Mouse (Mus musculus): Measurements from ENCODE around the gene Cfap54.

The Cfap54 gene

GRCm38 (mm10) chr10:93081133-93081779, at the start of gene Cfap54:
Cfap54 (minus strand) TSS chr10:93081618.
- DNase-seq = peak; percentile 72

GRCm38 (mm10) chr10:93130456-93130940, 49.1 kb upstream of the Cfap54 start:
- DNase-seq = no peak

- DNase-seq = no peak
Measured at GRCm38 (mm10) chr10:93129904-93130455, 48.6 kb upstream of the Cfap54 start.

GRCm38 (mm10) chr10:93129345-93129744, 47.9 kb upstream of the Cfap54 start:
- no peak for DNase-seq

GRCm38 (mm10) chr10:93128566-93128965, 47.1 kb upstream of the Cfap54 start:
- no peak for DNase-seq

GRCm38 (mm10) chr10:93126025-93126424, 44.6 kb upstream of the Cfap54 start:
- DNase-seq = no peak

- no peak for DNase-seq
Measured at GRCm38 (mm10) chr10:93123957-93124613, 42.7 kb upstream of the Cfap54 start.

GRCm38 (mm10) chr10:93123310-93123709, 41.9 kb upstream of the Cfap54 start:
- DNase-seq = no peak

GRCm38 (mm10) chr10:93122399-93123184, 41.2 kb upstream of the Cfap54 start:
- no peak for DNase-seq

- no peak for DNase-seq
Measured at GRCm38 (mm10) chr10:93121262-93121860, 39.9 kb upstream of the Cfap54 start.

GRCm38 (mm10) chr10:93119809-93120208, 38.4 kb upstream of the Cfap54 start:
- no peak for DNase-seq

- no peak for DNase-seq
Measured at GRCm38 (mm10) chr10:93116636-93117035, 35.2 kb upstream of the Cfap54 start.

GRCm38 (mm10) chr10:93115743-93116142, 34.3 kb upstream of the Cfap54 start:
- no peak for DNase-seq

- no peak for DNase-seq
Measured at GRCm38 (mm10) chr10:93114782-93115181, 33.4 kb upstream of the Cfap54 start.

- DNase-seq = no peak
Measured at GRCm38 (mm10) chr10:93113968-93114367, 32.5 kb upstream of the Cfap54 start.

GRCm38 (mm10) chr10:93112021-93112420, 30.6 kb upstream of the Cfap54 start:
- DNase-seq = no peak

GRCm38 (mm10) chr10:93111412-93111811, 30.0 kb upstream of the Cfap54 start:
- DNase-seq = no peak

GRCm38 (mm10) chr10:93105358-93105757, 23.9 kb upstream of the Cfap54 start:
- no peak for DNase-seq

- DNase-seq = no peak
Measured at GRCm38 (mm10) chr10:93104357-93104756, 22.9 kb upstream of the Cfap54 start.

- DNase-seq = no peak
Measured at GRCm38 (mm10) chr10:93103676-93104075, 22.3 kb upstream of the Cfap54 start.

GRCm38 (mm10) chr10:93102321-93102720, 20.9 kb upstream of the Cfap54 start:
- no peak for DNase-seq

- DNase-seq = no peak
Measured at GRCm38 (mm10) chr10:93098211-93098805, 16.9 kb upstream of the Cfap54 start.

GRCm38 (mm10) chr10:93097439-93097838, 16.0 kb upstream of the Cfap54 start:
- DNase-seq = no peak

Measured in cerebellum, adult 8-10 months (tissue).